8 mouse cellular contexts compared by ENCODE assay signal in the genomic region with DNA sequence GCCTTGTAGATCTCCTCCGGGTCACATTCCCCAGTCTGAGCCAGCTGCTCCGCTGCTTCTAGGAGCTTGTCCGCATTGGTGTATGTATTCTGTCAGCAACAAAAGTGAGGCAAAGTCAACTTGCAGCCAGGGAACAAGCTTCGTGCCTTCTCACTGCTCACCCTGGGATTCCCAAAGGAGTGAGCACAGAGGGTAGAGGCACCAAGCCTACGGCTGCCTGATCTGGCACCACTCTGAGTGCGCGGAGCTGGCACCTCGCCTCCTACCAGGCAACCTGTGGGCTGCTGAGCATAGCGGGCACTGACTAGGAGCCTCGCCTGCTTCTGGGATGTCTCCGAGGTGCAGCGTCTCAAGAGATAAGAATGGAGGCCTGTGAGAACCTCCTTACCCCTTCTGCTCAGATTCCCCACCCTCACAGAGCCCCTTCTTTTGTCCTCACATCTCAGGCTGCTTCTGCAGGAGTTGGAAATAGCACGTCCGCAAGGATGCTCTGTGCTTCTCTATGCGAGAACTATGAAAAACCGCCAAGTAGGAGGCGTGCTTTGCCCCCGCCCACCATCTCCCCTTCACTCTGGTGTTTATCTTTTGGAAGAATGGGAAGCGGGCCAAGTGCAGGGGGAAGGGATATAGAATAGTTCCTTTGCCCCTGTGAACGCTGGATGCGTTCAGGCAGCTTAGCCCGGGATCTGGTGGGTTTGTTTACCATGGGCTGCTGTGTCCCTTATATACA.
DNase-seq lines count a peak whose midpoint lies in the region; TF ChIP-seq lines count a peak whose summit lies in the region.

No protein-coding gene starts in this region.

- peak overlapping the region; percentile 69 for H3K4me3 ChIP-seq in E14TG2a.4 (replicated peaks; ENCODE audit: low read length)
- H3K4me3 ChIP-seq in layer of hippocampus, adult 2 months: peak overlapping the region; percentile 70

- H3K9me3 ChIP-seq in E14TG2a.4 (ENCODE audit: low read length): no peaks in the 10 kb centered on the region

- peaks cover 31% of the 10 kb centered on the region for H3K27me3 ChIP-seq in E14TG2a.4 (ENCODE audit: insufficient read depth, low read length)

- peaks cover 11% of the 10 kb centered on the region; the same call in 1 of the 2 replicates for H3K4me1 ChIP-seq in E14TG2a.4 (replicated peaks; ENCODE audit: low read depth, low read length)

- TF ChIP-seq CTCF in E14TG2a.4 (conservative IDR thresholded peaks at IDR 0.05; ENCODE audit: low read length): no peak
- TF ChIP-seq CTCF in layer of hippocampus, adult 2 months (conservative IDR thresholded peaks at IDR 0.05): no peak

- H3K27ac ChIP-seq in layer of hippocampus, adult 2 months: peak overlapping the region; percentile 96

- H3K36me3 ChIP-seq in E14TG2a.4 (ENCODE audit: insufficient read depth, low read length): no peaks in the 10 kb centered on the region

- DNase-seq in embryo, embryonic 11 days: peak; percentile 26
- no peak for DNase-seq in embryo, embryonic 10.5 days (ENCODE audit: low spot score)
- DNase-seq in frontal cortex, adult 2 months (ENCODE audit: extremely low spot score in 1 of 2, low spot score in 1 of 2): peak; percentile 67 to 83
- DNase-seq in layer of hippocampus, adult 2 months (ENCODE audit: low spot score in 2 of 2): peak; percentile 59 to 75
- DNase-seq in right cerebral cortex, postnatal 25 days: peak; percentile 82
- DNase-seq in urinary bladder, postnatal 10 days (ENCODE audit: low spot score): no peak
- no peak for DNase-seq in urinary bladder, postnatal 4 days (ENCODE audit: low spot score in 2 of 2)

Comparison
In these comparisons a context has a peak if more than half of its experiments do, and no peak if none do; other contexts are left out.
1. DNase-seq: peak in embryo, embryonic 11 days (single experiment), frontal cortex, adult 2 months (2 of 2), layer of hippocampus, adult 2 months (2 of 2) and right cerebral cortex, postnatal 25 days (single experiment); none in embryo, embryonic 10.5 days (single experiment), urinary bladder, postnatal 10 days (single experiment) and urinary bladder, postnatal 4 days (0 of 2).